Mouse (Mus musculus) embryonic facial prominence, embryonic 10.5 days (tissue): ENCODE measurements around the gene Ift57. TPM values are rescaled to one million over a fixed set of nuclear protein-coding genes. Genes with fewer than 3 reads are reported as not detected.

Source experiments
- DNase-seq: peaks from one replicate; pipeline ENCODE4 v3.0.0-alpha.2; 2017; ENCODE audit warnings: low spot score
- H3K27ac ChIP-seq: fragments of 300-500 bp; sonication (generic); replicated peaks from 2 replicates; pipeline ENCODE4 v1.5.1; 2016; ENCODE audit warnings: mild to moderate bottlenecking
- H3K27me3 ChIP-seq: fragments of 300-500 bp; sonication (generic); replicated peaks from 2 replicates; pipeline ENCODE4 v1.6.1; 2016; ENCODE audit warnings: low read depth, mild to moderate bottlenecking; ENCODE audit not compliant: poor library complexity, severe bottlenecking
- H3K36me3 ChIP-seq: fragments of 300-500 bp; sonication (generic); replicated peaks from 2 replicates; pipeline ENCODE4 v1.6.1; 2016; ENCODE audit warnings: mild to moderate bottlenecking, moderate library complexity
- H3K4me1 ChIP-seq: fragments of 300-500 bp; sonication (generic); 2 replicates; pipeline ENCODE4 v1.6.1; 2016
- H3K4me3 ChIP-seq: fragments of 300-500 bp; sonication (generic); 2 replicates; pipeline ENCODE4 v1.5.1; 2016; ENCODE audit warnings: mild to moderate bottlenecking, moderate library complexity
- H3K9me3 ChIP-seq: fragments of 300-500 bp; sonication (generic); 2 replicates; pipeline ENCODE4 v1.6.1; 2016; ENCODE audit warnings: mild to moderate bottlenecking
- WGBS: fragments of 180-500 bp; shearing (Covaris S2); methylation state at CpG from one replicate; pipeline ENCODE4 v1.1.7; 2016; 5-methylcytosine and 5-hydroxymethylcytosine counted together
- polyA plus RNA-seq: library from polyadenylated mRNA; unstranded; fragments of >200 nt; fragmentation: Nextera tagmentation; extraction: Ambion mirVana; gene quantifications from 2 replicates; pipeline ENCODE4 v1.2.1, GENCODE M21; 2016

The Ift57 gene
- polyA plus RNA-seq, 1 experiment from 2014 or later, result 29.1 TPM

GRCm38 (mm10) chr16:49761981-49762380 lies 62.9 kb downstream of the Ift57 start:
- H3K9me3 ChIP-seq, result no peaks in the 10 kb centered on the region
- no peaks in the 10 kb centered on the region for H3K4me1 ChIP-seq
- H3K27me3 ChIP-seq, result no peaks in the 10 kb centered on the region
- H3K36me3 ChIP-seq, result peaks cover 8% of the 10 kb centered on the region
- DNase-seq, result no peak
- H3K27ac ChIP-seq, result no peak overlapping the region
- WGBS, result 83% methylated on average over 5 of the region's 5 CpGs
- H3K4me3 ChIP-seq, result no peak overlapping the region

DNA sequence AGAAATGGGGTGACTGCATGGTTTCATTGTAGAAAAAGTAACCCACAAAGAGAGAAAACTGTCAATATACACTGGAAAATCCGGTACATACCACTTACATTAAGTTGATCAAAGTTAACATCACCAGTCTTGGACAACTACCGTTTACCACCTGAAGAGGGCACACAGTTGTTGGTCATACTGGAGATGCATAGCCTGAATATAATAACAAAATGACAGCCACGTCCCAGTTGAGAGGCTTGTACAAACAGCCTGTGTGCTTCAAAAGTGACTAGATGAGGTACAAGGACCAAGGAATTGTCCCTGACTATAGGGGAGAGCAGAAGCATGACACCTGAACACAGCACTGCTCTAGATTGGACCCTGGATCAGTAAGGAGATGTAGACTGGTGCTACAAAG lies 67.3 kb downstream of the Ift57 start:
- DNase-seq, result no peak
- 63% methylated on average over 3 of the region's 3 CpGs for WGBS
- H3K4me3 ChIP-seq, result no peak overlapping the region

GRCm38 (mm10) chr16:49768491-49769031 lies 69.5 kb downstream of the Ift57 start:
- no peaks in the 10 kb centered on the region for H3K27me3 ChIP-seq
- peaks cover 8% of the 10 kb centered on the region; the same call in 1 of the 2 replicates for H3K36me3 ChIP-seq
- H3K27ac ChIP-seq, result no peak overlapping the region
- no peaks in the 10 kb centered on the region for H3K9me3 ChIP-seq
- no peak overlapping the region for H3K4me3 ChIP-seq
- 83% methylated on average over 4 of the region's 4 CpGs for whole genome bisulfite sequencing
- H3K4me1 ChIP-seq, result no peaks in the 10 kb centered on the region
- DNase-seq, result no peak

More for the DNA sequence above, 67.3 kb downstream of the Ift57 start:
- no peaks in the 10 kb centered on the region for H3K4me1 ChIP-seq
- H3K27ac ChIP-seq, result no peak overlapping the region
- no peaks in the 10 kb centered on the region for H3K27me3 ChIP-seq
- no peaks in the 10 kb centered on the region for H3K9me3 ChIP-seq
- H3K36me3 ChIP-seq, result peaks cover 8% of the 10 kb centered on the region; the same call in 1 of the 2 replicates

DNA sequence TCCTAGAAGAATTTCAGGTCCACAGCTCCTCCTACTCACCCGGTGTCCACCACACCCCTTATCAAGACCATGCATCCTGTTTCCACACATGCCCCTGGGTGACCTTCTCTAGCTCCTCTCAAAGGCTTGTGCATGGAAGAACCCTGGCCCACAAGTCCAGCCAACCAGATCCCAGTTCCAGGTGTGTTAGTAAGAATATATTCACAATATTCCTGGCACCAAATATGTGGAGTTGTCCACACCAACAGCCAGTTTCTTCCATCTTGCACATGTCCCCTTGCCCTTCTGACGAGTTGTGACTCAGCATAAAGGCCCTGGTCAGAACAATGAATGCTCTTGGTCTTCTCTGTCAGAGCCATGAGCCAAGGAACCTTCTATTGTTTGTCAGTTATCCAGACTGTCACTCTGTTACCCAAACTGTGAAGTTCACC lies 70.8 kb downstream of the Ift57 start:
- DNase-seq, result no peak
- Histone ChIP-seq H3K27me3 (no peaks in the 10 kb centered on the region), H3K9me3 (no peaks in the 10 kb centered on the region), H3K36me3 (no peaks in the 10 kb centered on the region; the same call in 1 of the 2 replicates), H3K27ac (no peak overlapping the region), H3K4me3 (no peak overlapping the region), H3K4me1 (no peaks in the 10 kb centered on the region)
- 85% methylated on average over 2 of the region's 2 CpGs for WGBS

- H3K4me1 ChIP-seq, result no peaks in the 10 kb centered on the region
- 89% methylated on average over 12 of the region's 12 CpGs for WGBS
- H3K27me3 ChIP-seq, result no peaks in the 10 kb centered on the region
- DNase-seq, result no peak
- H3K36me3 ChIP-seq, result no peaks in the 10 kb centered on the region
- no peak overlapping the region for H3K27ac ChIP-seq
- H3K9me3 ChIP-seq, result no peaks in the 10 kb centered on the region
- no peak overlapping the region for H3K4me3 ChIP-seq
Measured at GRCm38 (mm10) chr16:49770320-49771189, 71.5 kb downstream of the Ift57 start.

DNA sequence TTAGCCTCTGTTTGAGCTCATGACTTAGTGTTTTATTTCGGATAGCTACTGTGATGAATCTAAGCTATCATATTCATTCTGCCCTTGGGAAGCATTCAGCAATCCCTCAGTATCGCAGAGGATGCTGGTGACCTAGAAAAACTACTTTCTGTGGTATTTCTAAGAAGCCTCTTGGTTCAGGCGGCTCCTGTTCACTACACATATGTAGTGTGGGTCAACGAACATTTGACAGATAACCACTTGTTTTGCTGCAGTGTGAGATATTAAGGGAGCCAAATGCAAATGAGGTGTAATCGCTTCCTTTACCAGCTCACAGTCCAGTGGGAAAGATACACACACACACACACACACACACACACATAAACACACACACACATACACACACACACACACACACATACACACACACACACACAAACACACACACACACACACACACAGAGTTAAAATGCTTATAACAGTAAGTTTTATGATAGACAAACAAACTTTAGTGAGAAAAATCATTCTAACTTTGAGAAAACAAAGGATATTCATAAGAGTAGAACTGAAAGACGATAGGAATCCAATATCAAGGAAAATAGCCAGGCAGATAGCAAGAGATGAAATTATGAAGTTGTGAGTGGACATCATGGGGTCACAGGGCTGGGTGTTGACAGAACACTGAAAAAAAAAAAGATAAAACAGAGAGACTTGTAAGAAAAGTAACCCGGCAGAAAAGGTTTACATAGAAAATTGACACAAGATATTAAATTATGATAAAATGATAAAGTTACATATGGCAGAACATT lies 72.8 kb downstream of the Ift57 start:
- no peaks in the 10 kb centered on the region for H3K36me3 ChIP-seq
- no peak overlapping the region for H3K4me3 ChIP-seq
- H3K27ac ChIP-seq, result no peak overlapping the region
- H3K4me1 ChIP-seq, result no peaks in the 10 kb centered on the region
- no peaks in the 10 kb centered on the region for H3K9me3 ChIP-seq
- no peak for DNase-seq
- H3K27me3 ChIP-seq, result no peaks in the 10 kb centered on the region
- 87% methylated on average over 7 of the region's 7 CpGs for WGBS

DNA sequence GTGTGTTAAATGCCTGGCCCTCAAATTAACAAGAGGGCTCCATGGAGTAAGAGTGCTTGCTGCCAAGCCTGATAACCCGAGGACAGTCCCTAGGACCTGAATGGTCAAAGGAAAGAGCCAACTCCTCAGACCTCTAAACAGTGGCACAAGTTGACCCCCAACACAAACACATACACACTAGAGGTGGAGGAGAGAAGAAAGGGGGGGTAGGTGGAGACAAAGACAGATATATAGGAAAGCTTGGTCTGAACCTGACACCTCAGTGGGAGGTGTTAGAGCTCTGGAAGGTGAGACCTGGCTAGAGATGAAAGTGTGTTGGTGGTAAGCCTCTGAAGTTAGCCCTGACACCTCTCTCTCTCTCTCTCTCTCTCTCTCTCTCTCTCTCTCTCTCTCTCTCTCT lies 73.5 kb downstream of the Ift57 start:
- Histone ChIP-seq H3K4me3 (no peak overlapping the region), H3K27ac (no peak overlapping the region), H3K36me3 (no peaks in the 10 kb centered on the region), H3K4me1 (no peaks in the 10 kb centered on the region), H3K9me3 (no peaks in the 10 kb centered on the region), H3K27me3 (no peaks in the 10 kb centered on the region)
- 82% methylated on average over 1 of the region's 1 CpGs for WGBS
- DNase-seq, result no peak

DNA sequence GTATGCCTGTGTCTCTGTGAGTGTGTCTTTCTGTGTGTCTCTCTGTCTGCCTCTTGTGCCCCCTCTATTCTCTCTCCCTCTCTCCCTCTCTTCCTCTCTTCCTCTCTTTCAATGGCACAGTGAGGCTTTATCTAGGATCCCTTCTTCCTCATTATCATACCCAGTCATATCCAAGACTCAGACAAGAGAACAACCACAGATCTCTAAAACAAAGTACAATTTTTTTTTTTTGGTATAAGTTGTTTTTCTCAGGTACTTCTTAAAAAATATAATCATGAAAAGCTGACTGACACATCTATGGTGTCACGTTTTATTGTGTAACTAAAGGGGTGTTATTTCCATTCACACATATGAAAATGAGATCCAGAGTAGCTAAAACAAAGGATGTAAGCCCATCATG lies 74.0 kb downstream of the Ift57 start:
- DNase-seq, result no peak
- WGBS, result 84% methylated on average over 1 of the region's 1 CpGs

DNA sequence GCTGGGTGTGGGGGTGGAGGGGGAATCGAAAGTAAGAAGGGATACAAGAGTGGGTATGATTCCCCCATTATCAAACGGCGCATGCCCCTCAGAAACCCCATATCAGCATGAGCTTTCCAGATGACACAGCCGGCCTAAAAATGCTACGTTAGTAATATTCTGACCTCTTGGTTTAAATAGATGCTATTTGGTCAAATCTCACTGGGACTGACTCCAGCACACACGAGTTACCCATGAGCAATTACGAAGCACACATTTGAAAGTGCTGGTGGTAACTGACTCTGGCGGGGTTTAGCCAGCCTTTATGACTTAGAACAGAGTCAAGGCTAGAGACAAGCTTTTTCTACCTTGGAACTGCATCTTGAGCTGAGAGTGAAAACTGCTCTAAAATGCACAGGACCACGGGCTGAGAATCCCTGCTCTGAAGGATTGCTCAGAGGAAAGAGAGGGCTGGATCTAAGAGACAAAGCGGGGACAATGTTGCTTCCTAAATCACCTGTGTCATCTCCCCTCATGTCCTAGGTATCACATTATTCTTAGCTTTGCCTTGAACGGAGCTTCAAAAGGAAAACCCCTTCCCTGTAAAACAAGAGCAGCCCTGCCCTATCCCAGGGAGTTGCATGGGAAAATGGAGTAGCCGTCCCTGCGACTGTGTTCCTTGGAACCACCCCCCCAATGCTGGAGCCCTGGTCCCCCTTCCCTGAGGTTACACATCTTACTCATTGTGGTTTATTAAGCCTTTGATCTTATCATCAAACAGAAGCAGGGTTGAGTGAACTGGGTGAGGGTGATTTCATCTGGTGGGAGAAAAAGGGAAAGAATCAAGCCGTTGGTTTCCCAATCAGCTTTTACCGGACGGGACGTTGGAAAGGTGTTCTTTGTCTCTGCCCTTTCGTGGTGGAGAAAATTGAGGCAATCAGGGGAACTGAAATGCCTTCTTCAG lies 75.3 kb downstream of the Ift57 start:
- no peak for DNase-seq
- Histone ChIP-seq H3K4me3 (no peak overlapping the region), H3K4me1 (no peaks in the 10 kb centered on the region), H3K36me3 (no peaks in the 10 kb centered on the region), H3K27ac (no peak overlapping the region), H3K9me3 (no peaks in the 10 kb centered on the region), H3K27me3 (no peaks in the 10 kb centered on the region)
- WGBS, result 87% methylated on average over 18 of the region's 18 CpGs

More for the DNA sequence above, 74.0 kb downstream of the Ift57 start:
- no peaks in the 10 kb centered on the region for H3K36me3 ChIP-seq
- H3K27me3 ChIP-seq, result no peaks in the 10 kb centered on the region
- no peak overlapping the region for H3K27ac ChIP-seq
- H3K9me3 ChIP-seq, result no peaks in the 10 kb centered on the region
- H3K4me1 ChIP-seq, result no peaks in the 10 kb centered on the region
- no peak overlapping the region for H3K4me3 ChIP-seq

DNA sequence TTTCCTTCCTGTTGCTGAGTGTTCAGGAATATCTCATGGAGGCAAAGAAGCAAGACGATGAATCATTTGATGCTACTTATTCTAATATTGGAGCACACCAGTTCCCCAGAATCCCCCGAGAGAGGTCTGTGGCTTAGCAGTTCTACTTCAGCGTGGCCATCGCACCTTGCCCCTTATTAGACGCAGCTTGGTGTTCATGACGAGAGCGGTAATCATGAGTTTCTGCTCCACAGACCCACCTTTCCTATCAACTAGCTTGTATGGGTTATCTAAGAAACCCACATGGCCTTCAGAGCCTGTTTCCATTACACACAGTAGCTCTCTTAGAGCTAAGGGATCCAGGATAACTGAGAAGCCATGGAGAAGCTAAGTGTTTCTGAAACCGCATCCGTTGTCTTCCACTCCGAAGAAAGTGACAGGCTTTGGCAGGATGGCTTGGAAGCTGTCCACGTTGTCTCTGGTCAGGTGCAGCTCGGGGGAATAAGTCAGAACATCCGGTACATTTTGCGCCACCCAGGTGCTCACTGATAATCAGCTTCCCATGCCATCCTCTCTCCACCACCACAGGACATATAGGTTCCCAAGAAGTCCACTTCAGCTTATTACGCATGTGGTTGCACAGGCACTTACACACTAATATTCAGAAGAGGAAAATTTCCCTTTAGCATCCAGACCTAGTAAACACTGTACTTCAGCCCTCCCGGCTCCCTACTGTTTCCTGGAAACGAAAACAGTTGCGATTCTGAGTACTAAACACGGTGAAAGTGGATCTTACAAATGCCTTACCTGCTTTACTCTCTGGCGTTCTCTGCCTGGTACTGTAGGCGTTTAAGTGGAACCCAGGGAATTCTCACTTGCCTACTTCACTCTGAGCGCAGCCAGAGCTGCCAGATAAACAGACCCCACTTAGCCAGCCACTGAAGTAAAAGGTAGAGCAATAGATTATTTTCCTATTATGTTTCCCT lies 76.3 kb downstream of the Ift57 start:
- no peaks in the 10 kb centered on the region for H3K9me3 ChIP-seq
- WGBS, result 89% methylated on average over 22 of the region's 22 CpGs
- no peaks in the 10 kb centered on the region for H3K4me1 ChIP-seq
- H3K36me3 ChIP-seq, result no peaks in the 10 kb centered on the region
- no peaks in the 10 kb centered on the region for H3K27me3 ChIP-seq
- H3K27ac ChIP-seq, result no peak overlapping the region
- H3K4me3 ChIP-seq, result no peak overlapping the region
- DNase-seq, result no peak

DNA sequence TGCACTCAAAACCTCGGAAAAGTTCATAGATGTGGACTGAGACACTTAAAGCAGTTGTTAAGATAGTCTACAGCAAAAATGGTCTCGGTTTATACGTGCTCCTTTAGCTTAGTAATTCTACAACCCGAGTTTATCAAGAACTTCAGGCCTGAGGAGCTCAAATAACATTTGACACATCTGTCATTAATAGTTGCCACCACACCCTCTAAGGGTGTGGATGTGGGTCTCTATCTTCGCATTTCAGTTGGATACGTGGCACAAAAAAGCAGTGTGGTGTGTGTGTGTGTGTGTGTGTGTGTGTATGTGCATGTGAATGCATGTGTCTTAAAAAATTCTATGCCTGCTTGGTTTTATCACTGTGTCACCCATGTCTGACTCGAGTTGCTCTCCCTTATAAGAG lies 77.9 kb downstream of the Ift57 start:
- no peak overlapping the region for H3K4me3 ChIP-seq
- no peak for DNase-seq
- H3K36me3 ChIP-seq, result no peaks in the 10 kb centered on the region
- 77% methylated on average over 7 of the region's 7 CpGs for WGBS
- no peak overlapping the region for H3K27ac ChIP-seq
- H3K27me3 ChIP-seq, result no peaks in the 10 kb centered on the region
- no peaks in the 10 kb centered on the region for H3K4me1 ChIP-seq
- H3K9me3 ChIP-seq, result no peaks in the 10 kb centered on the region
